Mouse (Mus musculus): ENCODE results near the gene Acad8. TPM values are rescaled to one million over a fixed set of nuclear protein-coding genes. Genes with fewer than 3 reads are reported as not detected.

Gene Acad8
- polyA plus RNA-seq, 1 experiment, result 24.0 TPM

GRCm38 (mm10) chr9:26990181-26990580, 9.2 kb downstream of the Acad8 start:
- Histone ChIP-seq H3K27ac (ENCODE audit: insufficient read depth, low read length) (no peak overlapping the region), H3K4me1 (ENCODE audit: control insufficient read depth, insufficient read depth, low read length) (no peaks in the 10 kb centered on the region; the same call in 1 of the 2 replicates), H3K4me3 (ENCODE audit: insufficient read depth, low read length) (no peak overlapping the region)
- no peak for TF ChIP-seq CTCF (IDR thresholded peaks at IDR 0.05; ENCODE audit: borderline replicate concordance, insufficient read depth, low read length)
- TF ChIP-seq POLR2A (IDR thresholded peaks at IDR 0.05; ENCODE audit: low read depth, low read length), result no peak

GRCm38 (mm10) chr9:26985668-26986277, 13.6 kb downstream of the Acad8 start:
- Histone ChIP-seq H3K4me1 (ENCODE audit: control insufficient read depth, insufficient read depth, low read length) (no peaks in the 10 kb centered on the region; the same call in 1 of the 2 replicates), H3K4me3 (ENCODE audit: insufficient read depth, low read length) (no peak overlapping the region), H3K27ac (ENCODE audit: insufficient read depth, low read length) (no peak overlapping the region)
- TF ChIP-seq POLR2A (IDR thresholded peaks at IDR 0.05; ENCODE audit: low read depth, low read length), result no peak

GRCm38 (mm10) chr9:26985090-26985613, 14.2 kb downstream of the Acad8 start:
- Histone ChIP-seq H3K4me3 (ENCODE audit: insufficient read depth, low read length) (no peak overlapping the region), H3K27ac (ENCODE audit: insufficient read depth, low read length) (no peak overlapping the region), H3K4me1 (ENCODE audit: control insufficient read depth, insufficient read depth, low read length) (no peaks in the 10 kb centered on the region; the same call in 1 of the 2 replicates)
- TF ChIP-seq CTCF (IDR thresholded peaks at IDR 0.05; ENCODE audit: borderline replicate concordance, insufficient read depth, low read length) (no peak), POLR2A (IDR thresholded peaks at IDR 0.05; ENCODE audit: low read depth, low read length) (no peak)

- TF ChIP-seq POLR2A (IDR thresholded peaks at IDR 0.05; ENCODE audit: low read depth, low read length) (no peak), CTCF (IDR thresholded peaks at IDR 0.05; ENCODE audit: borderline replicate concordance, insufficient read depth, low read length) (no peak)
- no peak overlapping the region for H3K27ac ChIP-seq (ENCODE audit: insufficient read depth, low read length)
- no peaks in the 10 kb centered on the region for H3K4me1 ChIP-seq (ENCODE audit: control insufficient read depth, insufficient read depth, low read length)
- no peak overlapping the region for H3K4me3 ChIP-seq (ENCODE audit: insufficient read depth, low read length)
These were observed 20.6 kb downstream of the Acad8 start for GRCm38 (mm10) chr9:26978776-26979175.

GRCm38 (mm10) chr9:26977754-26978153, 21.6 kb downstream of the Acad8 start:
- no peak for TF ChIP-seq CTCF (IDR thresholded peaks at IDR 0.05; ENCODE audit: borderline replicate concordance, insufficient read depth, low read length)
- no peak for TF ChIP-seq POLR2A (IDR thresholded peaks at IDR 0.05; ENCODE audit: low read depth, low read length)
- H3K27ac ChIP-seq (ENCODE audit: insufficient read depth, low read length), result no peak overlapping the region
- no peaks in the 10 kb centered on the region for H3K4me1 ChIP-seq (ENCODE audit: control insufficient read depth, insufficient read depth, low read length)
- no peak overlapping the region for H3K4me3 ChIP-seq (ENCODE audit: insufficient read depth, low read length)

GRCm38 (mm10) chr9:26947790-26948189, 51.6 kb downstream of the Acad8 start:
- H3K4me1 ChIP-seq (ENCODE audit: control insufficient read depth, insufficient read depth, low read length), result no peaks in the 10 kb centered on the region
- TF ChIP-seq CTCF (IDR thresholded peaks at IDR 0.05; ENCODE audit: borderline replicate concordance, insufficient read depth, low read length) (no peak), POLR2A (IDR thresholded peaks at IDR 0.05; ENCODE audit: low read depth, low read length) (no peak)
- no peak overlapping the region for H3K4me3 ChIP-seq (ENCODE audit: insufficient read depth, low read length)
- H3K27ac ChIP-seq (ENCODE audit: insufficient read depth, low read length), result no peak overlapping the region

GRCm38 (mm10) chr9:26924146-26924545, 75.2 kb downstream of the Acad8 start:
- H3K4me3 ChIP-seq (ENCODE audit: insufficient read depth, low read length), result no peak overlapping the region
- no peak overlapping the region for H3K27ac ChIP-seq (ENCODE audit: insufficient read depth, low read length)
- TF ChIP-seq POLR2A (IDR thresholded peaks at IDR 0.05; ENCODE audit: low read depth, low read length), result no peak
- TF ChIP-seq CTCF (IDR thresholded peaks at IDR 0.05; ENCODE audit: borderline replicate concordance, insufficient read depth, low read length), result no peak
- no peaks in the 10 kb centered on the region for H3K4me1 ChIP-seq (ENCODE audit: control insufficient read depth, insufficient read depth, low read length)

Other genes with a start within 250 kb of the Acad8 start
- gene Glb1l2, start 193.1 kb downstream of the Acad8 start, polyA plus RNA-seq (2011; ENCODE audit: insufficient read length, low read depth, missing spikeins), result 0.35 TPM in 1 of 2 replicates, not detected in the other
- gene Glb1l3, start 138.7 kb downstream of the Acad8 start, polyA plus RNA-seq (2011; ENCODE audit: insufficient read length, low read depth, missing spikeins), result not detected in 2 replicates
- gene Gm1110, start 76.5 kb downstream of the Acad8 start, polyA plus RNA-seq (2011; ENCODE audit: insufficient read length, low read depth, missing spikeins), result not detected in 2 replicates
- gene Thyn1, start 144 bp upstream of the Acad8 start, polyA plus RNA-seq (2011; ENCODE audit: insufficient read length, low read depth, missing spikeins), result 158 and 161 TPM in 2 replicates
- 37.6 and 45.6 TPM in 2 replicates for gene Vps26b, start 30.5 kb upstream of the Acad8 start, polyA plus RNA-seq (2011; ENCODE audit: insufficient read length, low read depth, missing spikeins)
- 16.7 and 18.2 TPM in 2 replicates for gene Ncapd3, start 30.6 kb upstream of the Acad8 start, polyA plus RNA-seq (2011; ENCODE audit: insufficient read length, low read depth, missing spikeins)
- gene Jam3, start 155.9 kb upstream of the Acad8 start, polyA plus RNA-seq (2011; ENCODE audit: insufficient read length, low read depth, missing spikeins), result 45.6 and 50.3 TPM in 2 replicates

All from embryonic fibroblast, embryonic 13.5 days (primary cell).